Mouse (Mus musculus) common myeloid progenitor, adult 5-6 weeks (primary cell): ENCODE data around the gene Ell. TPM values are rescaled to one million over a fixed set of nuclear protein-coding genes. Genes with fewer than 3 reads are reported as not detected.
A peak's percentile ranks its signal among the peaks of the same experiment; 100 is the strongest.

Experiments
- ATAC-seq: replicated peaks from 2 replicates; pipeline ENCODE4 v1.8.0; 2016; ENCODE audit warnings: low read depth, mild to moderate bottlenecking, moderate TSS enrichment, inconsistent platforms; ENCODE audit not compliant: poor library complexity, severe bottlenecking
- total RNA-seq: library from RNA; stranded (forward); fragments of 200-1000, 187-1606 nt; gene quantifications from 2 replicates; pipeline ENCODE4 v1.2.3, GENCODE M21; 2017

Gene Ell
- total RNA-seq = 8.1 and 10.5 TPM in 2 replicates

DNA sequence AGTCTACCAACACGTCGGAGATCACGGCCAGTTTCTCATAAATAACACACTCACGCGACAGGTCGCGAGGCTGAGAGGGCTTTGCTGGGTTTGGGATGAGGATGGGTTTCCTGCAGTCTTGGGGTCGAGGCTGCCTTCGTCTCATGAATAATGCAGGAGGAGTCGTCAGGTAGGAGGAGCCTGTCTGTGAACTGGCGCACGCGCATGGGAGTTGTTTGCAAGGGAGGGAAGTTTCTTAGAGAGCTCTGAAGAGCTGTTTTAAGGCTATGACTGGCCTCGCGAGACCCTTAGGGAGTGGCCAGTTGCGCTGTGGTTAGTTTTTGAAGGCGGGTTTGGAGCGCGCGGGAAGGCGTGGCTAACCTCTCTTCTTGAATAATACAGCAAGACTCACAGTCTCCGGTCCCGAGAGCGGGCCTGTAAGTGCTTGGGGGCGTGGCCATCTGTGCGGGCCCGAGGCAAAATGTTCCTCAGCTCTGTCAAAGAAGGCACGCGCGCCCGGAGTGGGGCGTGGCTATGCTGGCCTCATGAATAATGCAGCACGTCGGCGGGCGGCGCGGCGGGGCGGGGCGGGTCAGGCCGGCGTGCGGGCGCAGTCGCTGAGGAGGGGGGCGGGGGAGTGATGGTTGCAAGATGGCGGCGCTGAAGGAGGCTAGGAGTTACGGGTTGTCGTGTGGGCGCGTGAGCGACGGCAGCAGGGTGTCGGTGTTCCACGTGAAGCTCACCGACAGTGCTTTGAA, at the start of gene Ell:
Ell (plus strand) TSS at position 381 of the 737 bp plus-strand sequence.
- ATAC-seq = peak; percentile 67

DNA sequence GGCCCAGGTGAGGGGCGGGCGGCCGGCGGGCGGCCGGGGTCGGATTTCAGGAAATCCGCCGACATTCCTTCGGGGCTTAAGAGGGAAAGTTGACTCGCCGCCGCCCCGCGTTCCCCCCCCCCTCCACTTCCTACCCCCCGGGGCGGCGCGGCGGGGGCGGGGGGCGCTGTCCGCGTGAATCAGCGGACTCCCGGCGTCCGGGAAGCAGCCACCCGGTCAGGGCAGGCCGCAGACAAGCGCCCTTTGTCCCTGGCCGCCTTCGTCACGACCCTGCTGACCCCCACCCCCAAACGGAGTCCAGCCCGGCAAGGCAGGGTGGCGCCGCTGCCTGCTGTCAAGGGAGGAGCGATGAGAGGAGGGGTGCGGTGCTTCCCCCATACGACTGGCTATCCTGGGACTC, 49.7 kb upstream of the Ell start:
- no peak for ATAC-seq

DNA sequence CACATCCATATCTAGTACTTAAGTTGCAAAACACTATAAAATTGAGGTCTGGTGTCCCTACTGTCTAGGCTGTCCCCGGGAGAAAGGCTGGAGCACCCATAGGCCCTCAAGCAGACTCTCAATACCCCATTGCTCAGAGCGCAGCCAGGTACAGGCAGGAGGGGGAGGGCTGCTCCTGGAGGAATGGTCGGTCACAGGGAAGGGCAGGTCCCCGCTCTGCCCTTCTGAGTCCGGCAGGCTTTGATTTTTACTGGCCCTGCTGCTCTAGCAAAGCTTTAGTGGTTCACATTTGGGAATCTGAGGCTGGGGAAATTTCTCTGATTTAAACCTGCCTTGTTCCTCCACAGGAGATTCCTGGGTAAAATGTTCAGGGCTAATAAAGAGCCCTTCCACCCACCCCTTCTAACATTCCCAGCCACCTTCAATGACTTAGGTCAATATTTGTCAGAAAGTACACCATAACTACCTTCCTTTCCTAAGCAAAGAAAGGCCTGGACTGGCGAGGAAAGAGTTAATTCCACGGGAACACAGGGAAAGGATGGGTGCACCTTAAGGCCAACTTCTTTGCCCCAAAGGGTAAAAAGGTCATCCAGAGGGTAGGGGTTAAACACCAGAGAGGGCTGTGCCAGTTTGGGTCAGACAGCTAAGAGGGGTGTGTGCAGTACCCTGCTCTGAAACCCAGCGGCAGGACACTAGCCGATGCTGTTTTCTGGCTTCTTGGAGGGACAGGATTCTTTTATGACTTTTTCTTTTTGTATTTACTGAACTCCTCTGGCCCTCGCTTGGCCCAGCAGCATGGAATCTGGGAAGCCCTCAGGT, 49.0 kb upstream of the Ell start:
- no peak for ATAC-seq

DNA sequence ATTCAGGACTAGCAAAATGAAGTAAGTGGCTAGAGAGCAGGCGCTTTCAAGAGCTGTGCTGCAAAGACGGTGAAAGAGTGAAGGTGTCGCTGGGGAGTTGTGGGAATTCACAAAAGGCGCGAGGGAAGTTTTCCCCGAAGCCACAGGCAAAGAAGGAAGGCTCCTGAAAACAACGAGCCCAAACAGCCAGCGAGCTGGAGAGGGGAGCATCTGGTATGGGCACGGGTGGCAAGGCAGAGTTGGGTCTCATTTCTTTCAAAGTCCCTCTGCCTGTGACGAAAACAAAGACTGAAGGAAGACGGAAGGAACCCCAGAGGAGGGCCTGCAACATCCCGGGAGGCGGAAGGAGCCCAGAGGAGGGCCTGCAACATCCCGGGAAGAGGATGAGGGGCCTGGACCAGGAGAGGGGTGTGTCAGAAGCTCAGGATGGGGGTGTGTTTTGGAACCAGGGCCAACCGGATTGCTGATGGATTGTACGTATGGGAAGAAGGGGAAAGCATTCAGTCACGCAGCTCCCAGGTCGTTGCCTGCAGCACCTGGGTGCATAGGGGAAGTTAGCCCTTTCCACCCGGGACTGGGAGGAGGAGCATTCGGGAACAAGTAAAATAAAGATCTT, 48.3 kb upstream of the Ell start:
- ATAC-seq = no peak

- ATAC-seq = no peak
These were observed 46.3 kb upstream of the Ell start, which contains the start of gene Crlf1 for GRCm38 (mm10) chr8:70492664-70493640. TSS of gene Crlf1 (plus strand) at chr8:70493158.

GRCm38 (mm10) chr8:70493692-70494415, 45.4 kb upstream of the Ell start:
- no peak for ATAC-seq

- ATAC-seq = peak; percentile 27; the same call in 1 of the 2 replicates
These were observed 44.8 kb upstream of the Ell start for GRCm38 (mm10) chr8:70494416-70494945.

DNA sequence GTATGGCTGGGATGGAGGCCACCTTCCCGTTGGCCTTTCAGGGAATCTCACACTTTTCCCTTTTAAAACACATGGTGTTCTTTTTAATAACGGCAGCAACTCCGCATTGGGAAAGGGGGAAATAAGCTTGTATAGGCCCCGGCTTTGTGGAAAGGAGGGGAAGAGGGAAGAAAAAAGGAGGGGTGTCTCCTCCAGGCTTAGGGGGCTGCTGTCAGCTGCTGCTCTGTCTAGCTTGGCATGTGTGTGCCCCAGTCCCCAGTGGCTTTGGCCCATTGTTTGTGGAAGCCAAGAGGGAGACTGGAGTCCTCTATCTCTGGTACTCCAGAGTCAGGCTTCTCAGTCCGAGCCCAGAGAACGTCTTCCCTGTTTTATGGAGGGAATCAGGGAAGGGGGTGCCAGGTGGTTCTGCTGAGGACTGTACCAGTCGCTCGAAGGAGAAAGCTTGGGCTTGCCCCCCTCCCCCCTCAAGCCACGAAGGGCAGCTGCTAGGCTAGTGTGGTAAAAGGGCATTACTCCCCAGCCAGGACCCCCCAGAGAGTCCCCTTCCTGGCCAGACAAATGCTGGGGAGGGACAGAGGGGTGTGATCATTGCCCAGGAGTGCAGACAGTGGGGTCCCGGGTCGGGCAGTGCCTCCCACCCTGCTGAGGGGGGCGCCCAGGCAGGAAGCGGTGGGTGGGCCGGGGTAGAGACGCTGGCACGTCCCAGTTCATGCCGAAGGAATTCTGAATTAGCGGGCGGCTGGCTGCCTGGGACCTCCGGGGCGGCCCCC, 44.1 kb upstream of the Ell start:
- no peak for ATAC-seq

DNA sequence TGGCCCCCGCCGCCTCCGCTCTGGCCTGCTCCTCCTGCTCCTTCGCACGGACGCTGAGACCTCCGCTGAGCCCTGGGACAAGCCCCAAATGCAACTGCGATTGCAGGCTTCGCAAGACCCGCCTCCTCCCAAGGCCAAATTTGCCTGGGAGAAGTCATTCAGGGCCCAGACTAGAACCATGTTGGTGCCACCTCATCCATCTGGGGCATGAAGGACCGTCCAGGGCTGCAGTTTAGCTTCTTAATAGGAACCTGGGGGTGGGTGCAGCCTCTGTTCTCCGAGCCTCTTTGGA, 43.5 kb upstream of the Ell start:
- no peak for ATAC-seq

DNA sequence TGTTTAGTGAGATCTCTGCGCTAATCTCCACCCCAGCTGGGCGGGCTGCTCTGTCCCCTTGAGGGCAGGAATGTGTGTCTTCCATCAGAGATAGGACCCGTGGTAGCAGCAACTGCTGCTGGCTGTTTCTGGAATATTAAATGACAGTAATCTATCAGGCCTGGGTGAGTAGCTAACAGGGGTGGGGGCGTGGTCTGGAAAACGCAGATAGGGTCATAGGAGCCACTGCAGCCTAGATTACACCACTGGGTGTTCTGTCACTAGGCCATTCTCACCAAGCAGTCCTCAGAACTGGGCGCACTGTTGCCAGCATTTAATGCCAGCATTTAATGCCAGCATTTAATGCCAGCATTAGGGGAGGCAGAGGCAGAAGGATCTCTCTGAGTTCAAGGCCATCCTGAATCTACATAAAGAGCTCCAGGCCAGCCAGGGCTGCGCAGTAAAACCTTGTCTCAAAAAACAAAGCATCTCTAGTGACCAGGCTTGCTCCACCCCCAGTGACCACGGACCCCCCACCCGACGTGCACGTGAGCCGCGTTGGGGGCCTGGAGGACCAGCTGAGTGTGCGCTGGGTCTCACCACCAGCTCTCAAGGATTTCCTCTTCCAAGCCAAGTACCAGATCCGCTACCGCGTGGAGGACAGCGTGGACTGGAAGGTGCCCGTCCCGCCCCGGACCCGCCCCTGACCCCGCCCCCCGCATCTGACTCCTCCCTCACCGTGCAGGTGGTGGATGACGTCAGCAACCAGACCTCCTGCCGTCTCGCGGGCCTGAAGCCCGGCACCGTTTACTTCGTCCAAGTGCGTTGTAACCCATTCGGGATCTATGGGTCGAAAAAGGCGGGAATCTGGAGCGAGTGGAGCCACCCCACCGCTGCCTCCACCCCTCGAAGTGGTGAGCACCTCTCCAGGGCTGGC, 38.6 kb upstream of the Ell start:
- ATAC-seq = peak; percentile 16; the same call in 1 of the 2 replicates

- ATAC-seq = no peak
These were observed 37.3 kb upstream of the Ell start for GRCm38 (mm10) chr8:70501820-70502529.

GRCm38 (mm10) chr8:70502540-70502939, 36.7 kb upstream of the Ell start:
- no peak for ATAC-seq

DNA sequence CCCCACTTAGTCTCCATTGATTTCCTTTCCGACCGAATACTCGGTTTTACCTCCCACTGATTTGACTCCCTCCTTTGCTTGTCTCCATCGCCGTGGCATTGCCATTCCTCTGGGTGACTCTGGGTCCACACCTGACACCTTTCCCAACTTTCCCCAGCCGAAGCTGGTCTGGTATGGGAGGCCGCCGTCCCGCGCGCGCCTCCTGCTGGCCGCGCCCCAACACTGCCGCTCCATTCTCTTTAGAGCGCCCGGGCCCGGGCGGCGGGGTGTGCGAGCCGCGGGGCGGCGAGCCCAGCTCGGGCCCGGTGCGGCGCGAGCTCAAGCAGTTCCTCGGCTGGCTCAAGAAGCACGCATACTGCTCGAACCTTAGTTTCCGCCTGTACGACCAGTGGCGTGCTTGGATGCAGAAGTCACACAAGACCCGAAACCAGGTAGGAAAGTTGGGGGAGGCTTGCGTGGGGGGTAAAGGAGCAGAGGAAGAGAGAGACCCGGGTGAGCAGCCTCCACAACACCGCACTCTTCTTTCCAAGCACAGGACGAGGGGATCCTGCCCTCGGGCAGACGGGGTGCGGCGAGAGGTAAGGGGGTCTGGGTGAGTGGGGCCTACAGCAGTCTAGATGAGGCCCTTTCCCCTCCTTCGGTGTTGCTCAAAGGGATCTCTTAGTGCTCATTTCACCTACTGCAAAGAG, 36.1 kb upstream of the Ell start:
- ATAC-seq = no peak

- ATAC-seq = no peak
These were observed 35.0 kb upstream of the Ell start for GRCm38 (mm10) chr8:70504291-70504716.

- peak; percentile 30; the same call in 1 of the 2 replicates for ATAC-seq
These were observed 34.4 kb upstream of the Ell start for GRCm38 (mm10) chr8:70504851-70505250.
